Comparison of ENCODE assay signal across 7 mouse cellular contexts in the genomic region with DNA sequence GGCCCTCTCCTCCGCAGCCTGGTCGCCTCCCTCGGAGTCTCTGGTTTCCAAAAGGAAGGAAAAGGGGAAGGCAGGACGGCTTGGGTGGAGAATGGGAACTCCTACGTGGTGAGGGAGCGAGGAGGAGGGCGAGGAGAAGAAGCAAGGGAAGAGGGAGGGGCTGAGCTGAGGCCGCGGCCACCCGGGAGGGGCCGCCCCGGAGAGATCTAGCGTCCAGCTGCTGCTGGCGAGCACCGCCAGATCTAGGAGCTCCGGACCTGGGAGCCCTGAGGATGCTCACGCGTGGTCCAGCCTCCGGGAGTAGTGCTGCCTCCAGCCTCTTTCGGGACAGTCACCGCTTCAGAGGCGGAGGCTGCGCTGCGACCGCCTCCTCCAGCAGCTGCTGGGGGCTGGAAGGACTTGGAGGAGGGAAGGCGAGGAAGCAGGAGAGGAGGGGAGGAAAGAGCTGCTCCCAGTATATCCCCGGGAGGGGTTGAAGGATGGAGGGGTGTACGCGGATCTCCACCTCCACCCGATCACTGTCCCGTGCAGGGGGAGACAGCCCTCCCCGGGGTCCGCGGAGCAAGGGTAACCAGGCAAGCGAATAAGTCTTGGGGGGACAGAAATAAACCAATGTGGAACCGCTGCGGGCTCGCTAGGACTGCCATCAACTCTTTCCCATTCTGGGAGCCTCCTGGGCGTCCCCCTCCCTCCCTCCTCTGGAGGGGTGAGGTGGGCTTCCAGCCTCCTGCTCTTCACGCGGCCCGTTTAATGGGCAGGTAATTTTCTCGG. TPM values are rescaled to one million over a fixed set of nuclear protein-coding genes. Genes with fewer than 3 reads are reported as not detected.
DNase-seq lines count a peak whose midpoint lies in the region; ATAC-seq and TF ChIP-seq lines count a peak whose summit lies in the region.

A gene (minus strand): TSS at position 345 of the 771 bp plus-strand sequence.

- peak within 1 kb of the TSS; percentile 67 for H3K9ac ChIP-seq in heart, embryonic 12.5 days
- peak within 1 kb of the TSS; percentile 58 for H3K9ac ChIP-seq in kidney, embryonic 15.5 days
- peak within 1 kb of the TSS; percentile 67 for H3K9ac ChIP-seq in limb, embryonic 14.5 days (ENCODE audit: low read depth, low read length, severe bottlenecking)
- peak within 1 kb of the TSS; percentile 81 for H3K9ac ChIP-seq in midbrain, embryonic 13.5 days (replicated peaks)
- peak within 1 kb of the TSS; percentile 51 for H3K9ac ChIP-seq in stomach, postnatal 0 days (ENCODE audit: low read length)

- H3K27me3 ChIP-seq in forebrain, embryonic 10.5 days (ENCODE audit: poor library complexity, severe bottlenecking): peaks cover 13% of the 10 kb centered on the region
- H3K27me3 ChIP-seq in heart, embryonic 12.5 days (replicated peaks): 0 out of 2 replicates have a peak, but pooled peaks cover 7% of the 10 kb centered on the region
- H3K27me3 ChIP-seq in kidney, embryonic 15.5 days: no peaks in the 10 kb centered on the region
- no peaks in the 10 kb centered on the region for H3K27me3 ChIP-seq in limb, embryonic 14.5 days (ENCODE audit: control insufficient read depth, insufficient read depth, low read length)
- peaks cover 8% of the 10 kb centered on the region; the same call in 1 of the 2 replicates for H3K27me3 ChIP-seq in midbrain, embryonic 13.5 days
- H3K27me3 ChIP-seq in stomach, postnatal 0 days (ENCODE audit: control insufficient read depth, insufficient read depth, low read length): no peaks in the 10 kb centered on the region

- 1% methylated on average over 43 of the region's 43 CpGs for WGBS in forebrain, embryonic 10.5 days
- WGBS in heart, embryonic 12.5 days: under 1% methylated on average over 41 of the region's 43 CpGs
- WGBS in kidney, embryonic 15.5 days: under 1% methylated on average over 41 of the region's 43 CpGs
- WGBS in limb, embryonic 14.5 days: under 1% methylated on average over 40 of the region's 43 CpGs
- WGBS in midbrain, embryonic 13.5 days: 0% methylated on average over 43 of the region's 43 CpGs
- WGBS in stomach, postnatal 0 days: under 1% methylated on average over 42 of the region's 43 CpGs

- H3K4me1 ChIP-seq in forebrain, embryonic 10.5 days: peaks cover 35% of the 10 kb centered on the region
- H3K4me1 ChIP-seq in heart, embryonic 12.5 days (replicated peaks): 0 out of 2 replicates have a peak, but pooled peaks cover 11% of the 10 kb centered on the region
- peaks cover 12% of the 10 kb centered on the region for H3K4me1 ChIP-seq in kidney, embryonic 15.5 days
- H3K4me1 ChIP-seq in limb, embryonic 14.5 days (ENCODE audit: control insufficient read depth, insufficient read depth, low read length): 0 out of 2 replicates have a peak, but pooled peaks cover 2% of the 10 kb centered on the region
- peaks cover 10% of the 10 kb centered on the region; the same call in 1 of the 2 replicates for H3K4me1 ChIP-seq in midbrain, embryonic 13.5 days (replicated peaks)
- no peaks in the 10 kb centered on the region for H3K4me1 ChIP-seq in stomach, postnatal 0 days (replicated peaks; ENCODE audit: control insufficient read depth, insufficient read depth)

- ATAC-seq in heart, embryonic 12.5 days (ENCODE audit: insufficient number of reproducible peaks, low FRiP score): peak; percentile 84
- peak; percentile 93 for ATAC-seq in kidney, embryonic 15.5 days (replicated peaks; ENCODE audit: low FRiP score)
- ATAC-seq in limb, embryonic 14.5 days (ENCODE audit: low FRiP score, low read depth): peak; percentile 87
- ATAC-seq in midbrain, embryonic 13.5 days: peak; percentile 91
- peak; percentile 84 for ATAC-seq in stomach, postnatal 0 days (ENCODE audit: low FRiP score, low TSS enrichment)

- H3K9me3 ChIP-seq in forebrain, embryonic 10.5 days: no peaks in the 10 kb centered on the region
- no peaks in the 10 kb centered on the region for H3K9me3 ChIP-seq in heart, embryonic 12.5 days (replicated peaks)
- H3K9me3 ChIP-seq in kidney, embryonic 15.5 days (replicated peaks): no peaks in the 10 kb centered on the region
- no peaks in the 10 kb centered on the region for H3K9me3 ChIP-seq in limb, embryonic 14.5 days (ENCODE audit: control insufficient read depth, low read length)
- H3K9me3 ChIP-seq in midbrain, embryonic 13.5 days: no peaks in the 10 kb centered on the region
- no peaks in the 10 kb centered on the region for H3K9me3 ChIP-seq in stomach, postnatal 0 days (ENCODE audit: control insufficient read depth, low read length)

- peak within 1 kb of the TSS; percentile 98 for H3K4me2 ChIP-seq in heart, embryonic 12.5 days
- H3K4me2 ChIP-seq in kidney, embryonic 15.5 days: peak within 1 kb of the TSS; percentile 89
- peak within 1 kb of the TSS; percentile 80 for H3K4me2 ChIP-seq in limb, embryonic 14.5 days (replicated peaks; ENCODE audit: low read depth, low read length, severe bottlenecking)
- H3K4me2 ChIP-seq in midbrain, embryonic 13.5 days (replicated peaks): peak within 1 kb of the TSS; percentile 92
- H3K4me2 ChIP-seq in stomach, postnatal 0 days (replicated peaks; ENCODE audit: low read depth): peak within 1 kb of the TSS; percentile 79

- peak within 1 kb of the TSS; percentile 89 for H3K27ac ChIP-seq in forebrain, embryonic 10.5 days
- H3K27ac ChIP-seq in heart, embryonic 12.5 days (ENCODE audit: poor library complexity, severe bottlenecking): peak within 1 kb of the TSS; percentile 5
- peak within 1 kb of the TSS; percentile 92 for H3K27ac ChIP-seq in kidney, embryonic 15.5 days
- peak within 1 kb of the TSS; percentile 85 for H3K27ac ChIP-seq in limb, embryonic 14.5 days (replicated peaks; ENCODE audit: low read depth, low read length)
- peak within 1 kb of the TSS; percentile 88 for H3K27ac ChIP-seq in midbrain, embryonic 13.5 days
- H3K27ac ChIP-seq in stomach, postnatal 0 days (replicated peaks): no peak within 1 kb of the TSS; the same call in 1 of the 2 replicates

- TF ChIP-seq POLR2A in limb, embryonic 14.5 days (IDR thresholded peaks at IDR 0.05; ENCODE audit: borderline replicate concordance, extremely low read depth, insufficient read depth, insufficient read length): peak; percentile 32; the same call in 1 of the 2 replicates

- peak; percentile 23 to 52 for DNase-seq in cerebellum, adult 18-20 months
- DNase-seq in forebrain, embryonic 10.5 days (ENCODE audit: extremely low spot score, low spot score): peak; percentile 73
- peak; percentile 77 for DNase-seq in limb, embryonic 14.5 days (ENCODE audit: low spot score)
- peak; percentile 56 for DNase-seq in stomach, postnatal 0 days (ENCODE audit: low spot score)

- H3K4me3 ChIP-seq in forebrain, embryonic 10.5 days: peak within 1 kb of the TSS; percentile 70
- H3K4me3 ChIP-seq in heart, embryonic 12.5 days: peak within 1 kb of the TSS; percentile 67
- peak within 1 kb of the TSS; percentile 63 for H3K4me3 ChIP-seq in kidney, embryonic 15.5 days (replicated peaks)
- H3K4me3 ChIP-seq in limb, embryonic 14.5 days (replicated peaks; ENCODE audit: low read length): peak within 1 kb of the TSS; percentile 71
- peak within 1 kb of the TSS; percentile 64 for H3K4me3 ChIP-seq in midbrain, embryonic 13.5 days (replicated peaks)
- peak within 1 kb of the TSS; percentile 56 for H3K4me3 ChIP-seq in stomach, postnatal 0 days (ENCODE audit: low read depth, low read length)

- no peaks in the 10 kb centered on the region for H3K36me3 ChIP-seq in forebrain, embryonic 10.5 days (replicated peaks)
- H3K36me3 ChIP-seq in heart, embryonic 12.5 days: no peaks in the 10 kb centered on the region
- no peaks in the 10 kb centered on the region for H3K36me3 ChIP-seq in kidney, embryonic 15.5 days
- no peaks in the 10 kb centered on the region for H3K36me3 ChIP-seq in limb, embryonic 14.5 days (ENCODE audit: control insufficient read depth, insufficient read depth, low read length)
- H3K36me3 ChIP-seq in midbrain, embryonic 13.5 days: no peaks in the 10 kb centered on the region
- no peaks in the 10 kb centered on the region for H3K36me3 ChIP-seq in stomach, postnatal 0 days (ENCODE audit: control insufficient read depth, insufficient read depth, low read length)

- no peak for TF ChIP-seq CTCF in stomach, postnatal 0 days (IDR thresholded peaks at IDR 0.05; ENCODE audit: low read depth)

- no peak for TF ChIP-seq EP300 in stomach, postnatal 0 days (optimal IDR thresholded peaks at IDR 0.05)

RNA-seq across cellular contexts. Expression of the gene that starts here (rescaled TPM):
- polyA plus RNA-seq in forebrain, embryonic 10.5 days (2016; fragmentation: Nextera tagmentation; extraction: Ambion mirVana): 14.2 and 14.4 TPM in 2 replicates
- polyA plus RNA-seq in heart, embryonic 12.5 days (2016; fragmentation: Nextera tagmentation; extraction: Ambion mirVana): 16.7 and 17.6 TPM in 2 replicates
- polyA plus RNA-seq in kidney, embryonic 15.5 days (2015; fragmentation: Nextera tagmentation; extraction: Ambion mirVana): 93.0 and 97.8 TPM in 2 replicates
- polyA plus RNA-seq in limb, embryonic 14.5 days (2012; rRNA removed): 46.5 and 52.6 TPM in 2 replicates
- polyA plus RNA-seq in limb, embryonic 14.5 days (2014; fragmentation: Nextera tagmentation; extraction: Ambion mirVana): 68.8 and 83.3 TPM in 2 replicates
- 79.8 and 83.5 TPM in 2 replicates for polyA plus RNA-seq in midbrain, embryonic 13.5 days (2015; fragmentation: Nextera tagmentation; extraction: Ambion mirVana)
- 7.1 and 7.3 TPM in 2 replicates for polyA plus RNA-seq in stomach, postnatal 0 days (2015; fragmentation: Nextera tagmentation; extraction: Ambion mirVana)
